Mouse (Mus musculus): ENCODE measurements around the gene Psma3. TPM values are rescaled to one million over a fixed set of nuclear protein-coding genes. Genes with fewer than 3 reads are reported as not detected.
"Not testable (repeated sequence)": the region's sequence is repeated elsewhere in the genome, so short reads cannot be mapped to it uniquely, and the experiment has no call there.

Psma3 gene
- total RNA-seq, 4 experiments from 2014 or later, result 310 to 386 (median 323) TPM

DNA sequence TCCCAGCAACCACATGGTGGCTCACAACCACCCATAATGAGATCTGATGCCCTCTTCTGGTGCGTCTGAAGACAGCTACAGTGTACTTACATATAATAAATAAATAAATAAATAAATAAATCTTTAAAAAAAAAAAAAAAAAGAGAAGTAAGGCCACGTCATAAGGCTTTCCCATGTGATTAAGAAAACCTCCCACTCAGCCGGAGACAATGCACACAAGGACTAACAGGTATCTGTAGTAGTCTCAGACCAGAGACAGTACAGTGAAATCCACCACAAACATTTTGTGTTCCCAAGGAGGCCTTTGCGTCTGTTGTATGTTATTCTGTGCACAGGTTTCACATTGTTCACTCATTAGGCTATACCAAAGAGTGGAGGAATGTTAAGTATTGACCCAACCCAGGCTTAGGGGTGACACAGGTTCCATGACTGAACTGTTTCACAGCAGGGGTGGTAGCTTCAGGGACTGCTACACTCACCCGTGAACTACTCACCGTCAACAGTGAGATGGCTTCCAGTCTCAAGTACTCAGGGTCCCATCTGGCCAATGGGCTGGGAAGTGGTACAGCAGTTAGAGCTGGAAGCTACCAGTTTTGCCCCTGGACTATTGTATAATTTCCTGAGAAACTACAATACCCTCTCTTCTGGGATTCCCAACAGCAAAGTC lies 29.5 kb downstream of the Psma3 start:
- no peak for DNase-seq

DNA sequence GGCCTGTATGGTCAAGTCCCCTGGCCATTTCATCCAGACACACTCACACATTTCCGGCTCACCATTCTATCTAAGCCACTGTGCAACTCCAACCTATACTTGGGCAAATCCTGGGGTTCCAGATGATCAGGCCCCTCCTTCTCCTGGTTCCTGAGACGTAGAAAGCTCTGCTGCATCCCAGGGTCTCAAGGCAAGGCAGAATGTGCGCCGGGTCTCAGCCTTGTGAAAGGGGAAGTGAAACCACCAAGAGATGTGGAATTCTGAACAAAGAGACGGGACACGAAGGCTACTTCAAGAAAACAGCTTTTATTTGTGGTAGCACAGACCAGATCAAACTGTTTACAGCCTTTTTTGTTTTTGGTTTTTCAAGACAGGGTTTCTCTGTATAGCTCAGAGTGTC lies 31.7 kb downstream of the Psma3 start:
- DNase-seq, result no peak

DNA sequence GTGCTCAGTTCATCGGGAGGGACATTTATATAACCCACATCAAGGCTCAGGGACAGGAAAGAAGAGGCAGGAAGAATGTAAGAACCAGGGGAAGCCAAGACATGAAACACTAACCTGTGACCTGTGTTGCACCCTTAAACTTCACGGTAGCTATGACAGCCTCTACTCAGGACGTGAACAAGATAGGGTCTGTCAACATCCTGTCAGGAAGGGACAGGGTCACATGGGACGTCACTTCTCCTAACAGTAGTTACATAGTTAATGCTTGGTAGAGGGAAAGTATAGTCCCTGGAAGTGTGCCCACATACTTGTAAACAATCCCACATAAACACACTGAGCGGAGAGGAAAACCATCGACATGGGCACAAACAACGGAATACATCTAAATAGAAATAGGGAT lies 32.5 kb downstream of the Psma3 start:
- DNase-seq, result no peak

DNA sequence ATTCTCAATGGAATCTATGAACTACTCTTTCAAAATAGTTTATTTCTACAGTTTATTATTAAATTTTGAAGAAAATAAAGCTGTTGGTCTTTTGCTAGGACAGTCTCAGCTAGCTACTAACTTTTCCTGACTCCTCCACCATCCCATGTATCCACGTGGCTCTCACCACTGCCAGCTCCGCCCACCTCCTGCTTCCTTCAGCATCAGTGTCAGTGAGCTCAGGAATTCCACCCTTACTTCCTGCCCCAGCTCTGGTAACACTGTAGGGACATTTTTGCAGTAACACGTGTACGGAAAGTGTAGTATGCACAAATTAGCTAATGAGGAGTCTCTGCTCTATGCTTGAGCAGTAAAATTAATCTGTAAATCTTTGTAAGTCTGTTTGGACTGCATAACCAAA lies 35.3 kb downstream of the Psma3 start:
- DNase-seq, result no peak

DNA sequence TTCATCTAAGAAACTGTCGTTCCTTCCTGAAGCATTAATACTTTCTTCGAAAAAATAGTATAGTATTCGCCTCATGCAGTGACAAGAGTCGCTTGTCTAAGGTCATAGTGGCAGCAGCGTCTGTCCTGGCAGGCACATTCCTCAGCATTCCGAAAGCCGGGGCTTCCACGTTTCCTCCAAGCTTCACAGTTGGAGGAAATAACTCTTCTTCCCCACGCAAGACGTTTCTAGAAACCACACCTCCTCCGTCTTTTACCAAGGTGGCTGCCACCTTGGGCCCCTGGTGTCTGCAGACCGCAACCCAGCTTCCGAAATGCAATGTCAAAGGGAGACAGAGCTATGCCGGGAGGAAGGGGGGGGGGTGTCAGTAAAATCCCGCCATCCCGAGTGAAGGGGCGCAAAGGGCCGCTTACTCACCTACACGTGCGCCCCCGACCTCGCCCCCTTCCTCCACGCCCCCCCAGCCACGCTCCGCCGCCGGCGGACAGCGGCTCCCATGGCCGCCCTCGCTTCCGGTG lies 40.5 kb downstream of the Psma3 start:
- DNase-seq, result no peak

DNA sequence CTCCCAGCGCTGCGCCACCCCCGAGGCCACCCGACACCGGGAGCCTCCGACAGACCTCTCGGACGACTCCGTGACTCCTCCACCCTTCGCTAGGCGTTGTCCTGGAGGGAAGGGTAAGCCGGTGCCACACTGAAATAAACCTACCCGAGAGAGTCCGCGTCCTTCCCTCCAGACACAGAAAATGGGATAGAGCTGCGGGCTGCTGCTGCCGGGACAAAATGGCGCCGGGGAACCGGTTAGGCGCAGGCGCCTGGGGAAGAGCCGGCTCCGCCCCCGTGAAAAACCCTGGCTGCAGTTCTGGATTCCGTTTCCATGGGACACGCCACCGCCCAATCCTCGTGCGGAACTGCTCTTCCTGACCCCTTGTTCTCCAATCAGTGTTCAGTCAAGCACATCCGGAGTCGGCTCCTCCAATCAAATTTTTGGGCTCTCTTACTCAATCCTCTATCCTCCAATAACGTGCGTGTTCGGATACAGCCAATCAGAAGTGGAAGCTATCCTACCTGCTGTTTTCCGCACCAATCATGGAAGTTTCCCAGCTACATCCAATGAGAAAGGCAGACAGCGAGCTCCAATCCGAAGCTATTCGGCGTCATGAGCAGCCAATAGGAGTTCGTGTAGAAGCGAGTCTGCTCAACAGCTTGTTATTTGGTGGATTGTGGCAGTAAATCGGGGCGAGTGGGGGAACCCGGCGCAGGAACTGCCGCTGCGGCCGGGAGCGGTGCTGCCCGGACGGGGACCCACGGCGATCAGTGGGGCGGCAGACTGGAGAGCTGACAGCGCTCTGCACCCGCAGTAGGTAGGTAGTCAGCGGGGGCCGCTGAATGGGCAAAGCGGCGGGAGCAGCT lies 41.2 kb downstream of the Psma3 start, which contains the start of gene Arid4a:
Arid4a (plus strand) TSS at position 628 of the 848 bp plus-strand sequence.
- peak; percentile 99 for DNase-seq

DNA sequence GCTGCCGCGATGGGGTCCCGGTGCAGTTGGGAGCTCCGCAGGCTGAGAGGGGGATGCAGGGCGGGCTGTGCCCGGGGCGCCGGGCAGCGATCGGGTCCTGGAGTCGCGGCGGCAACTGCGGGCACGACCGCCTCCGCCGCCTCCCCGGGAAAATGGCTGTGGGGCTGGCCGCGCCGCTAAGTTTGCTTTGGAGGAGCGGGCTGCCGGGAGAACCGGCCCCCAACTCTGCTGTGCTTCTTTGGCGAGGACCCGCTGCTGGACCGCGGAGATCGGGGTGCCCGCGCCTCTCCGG lies 41.7 kb downstream of the Psma3 start:
- DNase-seq, result no peak

DNA sequence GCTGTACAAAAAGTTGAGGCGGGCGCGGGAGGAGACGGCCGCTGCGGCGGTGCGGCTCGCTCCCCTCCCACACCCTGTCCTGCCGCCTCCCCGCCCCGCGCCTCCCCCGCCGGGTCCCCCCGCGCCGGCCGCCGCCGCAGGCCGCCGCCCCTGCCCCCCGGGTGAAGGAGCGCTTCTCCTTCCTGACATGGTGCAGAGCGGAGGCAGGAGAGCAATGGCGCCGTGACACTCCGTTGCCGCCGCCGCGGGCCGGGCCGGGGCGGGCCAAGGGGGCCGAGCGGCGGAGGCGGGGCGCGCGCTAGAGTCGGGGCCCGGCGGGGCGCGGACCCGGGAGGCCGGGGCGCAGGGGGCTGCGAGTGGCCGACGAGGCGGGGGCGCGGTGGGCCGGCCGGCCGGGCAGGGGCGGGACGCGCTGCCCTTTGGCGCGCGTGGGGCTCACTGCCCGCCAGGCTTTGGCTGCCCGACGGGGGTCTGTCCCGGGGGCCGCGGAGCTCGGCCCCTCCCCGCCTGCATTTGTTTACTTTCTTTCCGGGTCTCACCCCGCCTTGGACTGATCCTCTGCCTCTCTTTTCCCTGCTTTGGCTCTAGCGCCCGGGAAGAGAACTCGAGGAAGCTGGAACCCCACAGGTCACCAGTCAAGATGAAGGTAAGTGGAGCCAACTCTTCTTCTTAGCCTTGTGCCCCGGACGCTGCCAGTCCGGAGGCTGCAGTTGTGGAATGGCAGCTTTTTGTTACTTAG lies 42.3 kb downstream of the Psma3 start:
- peak; percentile 31 for DNase-seq

DNA sequence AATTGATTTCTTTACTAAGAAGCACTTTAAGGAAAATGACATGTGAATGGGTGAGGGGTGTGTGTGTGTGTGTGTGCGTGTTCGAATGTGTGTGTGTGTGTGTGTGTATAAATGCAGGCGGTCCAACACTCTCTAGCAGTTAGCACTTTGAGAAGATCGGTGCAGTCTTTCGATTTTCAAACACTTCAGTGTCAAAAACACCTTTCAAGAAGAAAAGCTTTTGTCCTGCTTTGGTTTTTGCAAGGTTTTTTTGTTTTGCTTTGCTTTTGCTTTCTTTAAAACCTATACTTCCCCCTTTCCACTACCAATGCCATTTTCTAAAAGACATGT lies 42.8 kb downstream of the Psma3 start:
- DNase-seq, result no peak

DNA sequence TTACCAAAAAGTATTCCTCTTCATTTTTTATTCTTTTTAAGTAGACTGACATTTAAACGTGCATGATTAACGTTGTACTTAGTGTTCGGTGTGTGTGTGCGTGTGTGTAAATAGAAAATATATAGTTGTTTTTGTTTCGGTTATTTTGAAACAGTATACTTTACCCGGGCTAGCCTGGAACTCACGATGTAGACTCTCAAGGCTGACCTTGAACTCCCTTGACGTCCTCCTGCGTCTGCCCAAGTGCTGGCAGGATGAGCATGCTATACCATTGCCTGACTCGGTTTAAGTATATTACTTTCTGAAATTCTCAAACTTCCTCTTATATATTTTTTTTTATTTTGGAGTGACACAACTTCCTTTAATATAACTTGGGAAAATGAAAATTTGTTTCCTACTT lies 43.4 kb downstream of the Psma3 start:
- DNase-seq, result no peak

DNA sequence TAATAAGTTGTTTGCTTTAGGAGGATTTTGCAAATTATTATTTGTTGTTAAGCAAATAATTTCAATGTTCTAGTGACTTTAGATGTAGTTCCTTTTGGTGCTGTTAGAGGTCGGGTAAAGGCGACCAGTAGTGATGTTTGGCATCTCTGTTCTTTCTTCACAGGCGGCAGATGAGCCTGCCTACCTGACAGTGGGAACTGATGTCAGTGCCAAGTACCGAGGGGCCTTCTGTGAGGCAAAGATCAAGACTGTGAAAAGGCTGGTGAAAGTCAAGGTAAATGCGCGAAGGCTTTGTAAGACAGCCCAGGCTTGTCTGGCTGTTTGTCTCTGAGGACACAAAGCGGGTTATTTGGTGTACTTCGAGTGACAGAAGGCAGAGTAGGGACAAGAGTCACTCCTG lies 44.8 kb downstream of the Psma3 start:
- no peak for DNase-seq

DNA sequence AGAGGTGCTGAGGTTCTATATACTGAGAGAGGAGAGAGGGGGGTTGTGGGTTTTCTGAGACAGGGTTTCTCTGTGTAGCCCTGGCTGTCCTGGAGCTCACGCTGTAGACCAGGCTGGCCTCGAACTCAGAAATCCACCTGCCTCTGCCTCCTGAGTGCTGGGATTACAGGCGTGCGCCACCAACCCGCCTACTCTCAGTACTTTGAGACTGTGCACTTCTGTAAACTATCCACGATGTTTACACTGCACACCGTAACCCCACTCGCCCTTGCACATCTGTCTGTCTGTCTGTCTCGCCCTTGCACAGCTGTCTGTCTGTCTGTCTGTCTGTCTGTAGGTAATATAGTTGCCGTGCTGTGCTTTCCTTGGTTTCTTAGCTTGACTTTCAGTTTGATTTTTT lies 50.0 kb downstream of the Psma3 start:
- DNase-seq, result no peak

DNA sequence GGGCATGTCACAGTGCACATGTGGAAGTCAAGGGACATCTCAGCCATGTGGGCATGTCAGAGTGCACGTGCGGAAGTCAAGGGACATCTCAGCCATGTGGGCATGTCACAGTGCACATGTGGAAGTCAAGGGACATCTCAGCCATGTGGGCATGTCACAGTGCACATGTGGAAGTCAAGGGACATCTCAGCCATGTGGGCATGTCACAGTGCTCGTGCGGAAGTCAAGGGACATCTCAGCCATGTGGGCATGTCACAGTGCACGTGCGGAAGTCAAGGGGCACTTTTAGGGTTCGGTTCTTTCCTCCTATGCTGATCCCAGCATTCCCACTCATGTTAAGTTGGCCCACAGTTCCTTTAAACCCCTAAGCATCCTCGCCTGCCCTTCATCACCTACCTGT lies 53.8 kb downstream of the Psma3 start:
- not testable (repeated sequence) for DNase-seq

DNA sequence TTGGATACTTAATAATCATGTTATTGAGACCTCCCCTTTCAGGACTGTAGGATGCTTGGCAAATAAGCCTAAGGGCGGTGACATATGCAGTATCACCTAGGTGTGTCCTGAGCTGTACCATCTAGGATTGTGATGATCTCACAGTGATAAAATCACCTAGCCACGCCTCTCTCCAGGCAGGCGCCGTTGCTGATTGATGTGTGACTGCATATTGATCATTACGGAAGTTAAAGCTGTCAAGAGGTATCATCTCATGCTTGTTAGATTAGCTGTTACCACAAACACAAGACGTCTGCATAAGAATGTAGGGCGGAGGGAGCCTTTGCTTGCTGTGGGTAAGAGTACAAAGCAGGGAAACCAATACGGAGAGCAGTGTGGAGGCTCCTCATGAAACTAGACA lies 55.8 kb downstream of the Psma3 start:
- no peak for DNase-seq

DNA sequence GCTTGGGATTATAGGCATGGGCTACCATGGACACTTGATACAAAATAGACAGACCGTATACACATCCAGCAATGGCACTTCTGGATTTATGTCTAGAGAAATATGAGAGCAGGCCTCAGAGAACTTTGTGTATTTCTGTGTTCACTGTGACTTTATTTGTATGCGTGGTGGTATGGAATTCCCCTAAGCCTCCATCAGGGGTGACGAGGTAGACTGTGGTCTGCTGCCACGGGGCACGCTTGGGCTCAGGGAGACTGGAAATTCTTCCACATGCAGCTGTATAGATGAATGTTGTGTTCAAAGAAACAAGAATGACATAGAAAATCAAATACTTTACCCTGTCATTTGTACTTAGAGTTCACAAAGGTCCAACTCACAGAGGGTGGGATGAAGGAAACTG lies 56.3 kb downstream of the Psma3 start:
- no peak for DNase-seq

DNA sequence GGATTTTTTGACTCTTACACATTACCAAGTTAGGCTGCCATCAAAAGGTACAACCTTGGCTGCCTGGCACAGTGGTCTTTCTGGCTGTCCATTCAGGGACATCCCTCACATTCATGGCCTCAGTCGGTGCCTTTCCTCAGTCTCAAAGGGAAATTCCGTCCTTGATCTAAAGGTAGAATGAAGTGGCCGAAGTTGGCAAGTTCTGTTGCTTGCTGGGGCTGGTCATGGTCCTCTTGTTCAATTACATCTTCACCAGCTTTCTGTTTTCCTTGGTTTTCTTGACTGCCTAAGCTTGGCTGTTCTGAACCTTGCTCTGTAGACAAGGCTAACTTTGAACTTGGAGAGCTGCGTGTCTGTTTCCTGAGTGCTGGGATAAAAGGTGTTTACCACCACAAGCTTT lies 61.4 kb downstream of the Psma3 start:
- DNase-seq, result no peak

DNA sequence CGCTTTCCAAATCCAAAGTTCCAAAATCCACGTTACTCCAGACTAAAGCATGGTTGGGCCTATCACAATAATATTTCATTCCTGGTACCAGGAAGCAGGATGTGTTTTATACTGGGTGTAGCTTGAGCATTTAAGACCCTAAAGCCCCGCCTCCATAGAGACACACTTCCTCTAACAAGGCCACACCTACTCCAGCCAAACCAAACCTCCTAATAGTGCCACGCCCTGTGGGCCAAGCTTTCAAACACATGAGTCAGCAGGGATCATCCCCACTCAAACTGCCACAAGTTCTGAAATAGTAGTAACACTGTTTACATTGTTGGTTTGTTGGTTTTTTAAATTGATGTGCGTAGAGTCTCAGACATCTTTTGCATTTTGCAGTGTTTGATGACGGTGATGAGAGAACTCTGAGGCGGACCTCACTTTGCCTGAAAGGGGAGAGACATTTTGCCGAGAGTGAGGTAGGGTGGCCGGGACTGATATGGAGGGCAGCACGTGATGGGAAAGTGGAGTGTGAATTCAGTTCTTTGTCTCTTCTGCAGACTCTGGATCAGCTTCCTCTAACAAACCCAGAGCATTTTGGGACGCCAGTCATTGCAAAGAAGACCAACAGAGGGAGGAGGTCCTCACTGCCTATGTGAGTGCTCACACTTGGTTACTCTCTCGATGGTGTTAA lies 62.4 kb downstream of the Psma3 start:
- DNase-seq, result no peak

DNA sequence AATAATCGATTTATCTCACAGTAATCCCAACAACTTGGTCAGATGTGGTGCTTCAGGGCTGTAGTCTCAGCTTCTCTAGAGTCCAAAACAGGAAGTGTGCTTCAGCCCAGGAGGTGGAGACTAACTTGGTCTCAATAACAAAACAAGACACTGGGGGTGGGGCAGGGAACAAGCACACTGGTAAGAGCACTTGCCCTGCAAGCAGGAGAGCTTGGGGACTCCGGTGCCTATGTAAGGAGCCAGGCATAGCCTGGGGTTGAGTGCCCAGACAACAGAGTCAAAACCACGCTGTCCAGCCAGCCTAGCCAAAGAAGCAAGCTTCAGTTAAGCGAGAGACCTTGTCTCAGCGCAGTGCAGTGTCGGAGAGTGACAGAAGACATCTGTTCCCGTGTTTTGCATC lies 66.0 kb downstream of the Psma3 start:
- DNase-seq, result no peak

DNA sequence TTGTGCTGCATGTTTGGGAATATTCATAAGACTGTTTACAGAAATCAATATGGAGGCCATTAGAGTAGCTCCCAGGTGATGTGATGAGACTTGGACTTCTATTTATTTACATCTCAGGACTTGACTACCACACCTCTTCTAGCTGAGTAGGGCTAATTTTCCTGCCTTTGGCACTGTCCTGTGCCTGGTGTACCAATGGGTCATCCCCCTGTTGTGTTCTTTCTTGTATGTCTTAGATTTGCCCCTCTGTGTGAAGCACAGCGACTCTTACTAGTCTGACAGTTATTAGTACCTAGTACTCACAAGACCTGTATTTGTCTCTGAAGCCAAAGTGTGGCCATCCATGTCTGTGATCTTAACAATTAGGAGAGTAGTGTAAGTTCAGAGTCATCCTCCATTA lies 68.0 kb downstream of the Psma3 start:
- no peak for DNase-seq

DNA sequence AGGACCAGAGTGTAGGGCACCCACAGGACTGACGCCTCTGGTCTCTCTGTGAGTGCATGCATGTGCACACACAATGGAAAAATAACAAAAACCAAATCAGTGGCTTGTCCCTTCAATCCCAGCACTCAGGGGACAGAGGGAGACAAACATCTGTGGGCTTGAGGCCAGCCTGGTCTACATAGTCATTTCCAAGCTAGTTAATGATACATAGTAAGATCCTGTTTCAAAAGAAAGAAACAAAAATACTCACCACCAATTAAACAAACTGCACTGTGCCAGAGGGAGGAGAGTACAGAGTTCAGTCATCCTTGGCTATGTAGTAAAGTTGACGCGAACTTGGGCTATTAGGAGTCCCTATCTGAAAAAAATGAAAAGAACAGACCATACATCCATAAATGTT lies 69.2 kb downstream of the Psma3 start:
- no peak for DNase-seq

DNA sequence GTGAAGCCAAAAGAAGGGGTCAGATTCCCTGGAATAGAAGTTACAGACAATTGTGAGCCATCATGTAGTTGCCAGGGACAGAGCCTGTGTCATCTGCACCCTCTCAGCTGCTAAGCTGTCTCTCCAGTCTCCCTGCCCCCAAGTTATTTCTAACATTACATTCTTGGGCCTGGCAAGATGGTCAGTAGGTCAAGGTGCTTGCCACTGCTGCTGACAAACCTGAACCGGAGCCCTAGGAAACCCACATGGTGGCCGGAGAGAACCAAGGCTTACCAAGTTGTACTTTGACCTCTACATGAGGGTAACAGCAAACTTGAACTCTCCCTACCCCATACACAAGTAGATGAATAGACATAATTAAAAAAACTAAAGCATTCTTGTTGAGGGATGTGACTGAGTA lies 70.1 kb downstream of the Psma3 start:
- no peak for DNase-seq

Measured in adrenal gland, adult 8-10 months (tissue).